ENCODE assay signal across 8 mouse cellular contexts in genomic region chr7:80191455-80191854, GRCm38 (mm10). TPM values are rescaled to one million over a fixed set of nuclear protein-coding genes. Genes with fewer than 3 reads are reported as not detected.
DNase-seq lines count a peak whose midpoint lies in the region; ATAC-seq and TF ChIP-seq lines count a peak whose summit lies in the region.

No protein-coding gene starts in this region.

- H3K27me3 ChIP-seq in G1E (ENCODE audit: insufficient read depth, low read length): no peaks in the 10 kb centered on the region
- H3K27me3 ChIP-seq in heart, embryonic 14.5 days (ENCODE audit: control insufficient read depth, insufficient read depth, low read length): no peaks in the 10 kb centered on the region

- H3K36me3 ChIP-seq in G1E (replicated peaks): peaks cover 5% of the 10 kb centered on the region
- H3K36me3 ChIP-seq in heart, embryonic 14.5 days (ENCODE audit: control insufficient read depth, insufficient read depth, low read length): no peaks in the 10 kb centered on the region

- peak overlapping the region; percentile 64 for H3K4me2 ChIP-seq in heart, embryonic 14.5 days (ENCODE audit: low read length)

- DNase-seq in A20 (ENCODE audit: low read depth, low spot score): peak; percentile 37
- DNase-seq in G1E (ENCODE audit: low spot score): peak; percentile 84
- peak; percentile 69 to 80 for DNase-seq in kidney, postnatal 4 days
- peak; percentile 48 for DNase-seq in thymus, postnatal 0 days (ENCODE audit: low spot score)
- DNase-seq in cerebellum, postnatal 36 days: no peak
- DNase-seq in cerebellum, adult 11 months: no peak

- peak overlapping the region; percentile 50 to 85; a peak in 3 of 4 replicates for H3K27ac ChIP-seq in heart, embryonic 14.5 days (replicated peaks in 1 of 2; ENCODE audit: control insufficient read depth in 1 of 2, insufficient read depth in 1 of 2, low read depth in 2 of 2, low read length in 2 of 2)

- H3K4me3 ChIP-seq in G1E (ENCODE audit: low read depth, low read length): peak overlapping the region; percentile 64; the same call in 1 of the 2 replicates
- no peak overlapping the region for H3K4me3 ChIP-seq in heart, embryonic 14.5 days (ENCODE audit: control insufficient read depth in 1 of 2, insufficient read depth in 1 of 2, low read depth in 1 of 2, low read length in 2 of 2)

- ATAC-seq in G1E (ENCODE audit: extremely low read depth, insufficient number of reproducible peaks, low FRiP score, poor library complexity, severe bottlenecking): peak; percentile 37; the same call in 1 of the 2 replicates
- ATAC-seq in heart, embryonic 14.5 days (ENCODE audit: insufficient number of reproducible peaks, insufficient read depth, low FRiP score, low read depth): no peak
- peak; percentile 55 for ATAC-seq in megakaryocyte-erythroid progenitor cell, adult 5-6 weeks (replicated peaks; ENCODE audit: low FRiP score, low TSS enrichment, poor library complexity, severe bottlenecking)

- 39% methylated on average over 5 of the region's 5 CpGs for whole genome bisulfite sequencing in heart, embryonic 14.5 days

- H3K9me3 ChIP-seq in G1E (replicated peaks): no peaks in the 10 kb centered on the region
- H3K9me3 ChIP-seq in heart, embryonic 14.5 days (ENCODE audit: control insufficient read depth, low read length): no peaks in the 10 kb centered on the region

- TF ChIP-seq CTCF in G1E (IDR thresholded peaks at IDR 0.05; ENCODE audit: low read depth, low read length): no peak

- peak overlapping the region; percentile 70 for H3K9ac ChIP-seq in heart, embryonic 14.5 days (ENCODE audit: low read length)

- H3K4me1 ChIP-seq in G1E (ENCODE audit: insufficient read depth, low read depth, low read length): peaks cover 88% of the 10 kb centered on the region
- peaks cover 21 to 43% of the 10 kb centered on the region in 2 experiments for H3K4me1 ChIP-seq in heart, embryonic 14.5 days (ENCODE audit: control insufficient read depth in 2 of 2, insufficient read depth in 2 of 2, low read length in 2 of 2)

RNA-seq across cellular contexts. Expression of gene Sema4b, which starts 4.8 kb away (rescaled TPM):
- total RNA-seq in G1E (2014; fragmentation: Nextera tagmentation) (35.6 and 69.0 TPM in 2 replicates), G1E (2017) (21.7 and 23.9 TPM in 2 replicates)
- 19.0 and 26.5 TPM in 2 replicates for polyA plus RNA-seq in G1E (2012)
- polyA plus RNA-seq in heart, embryonic 14.5 days (2014; fragmentation: Nextera tagmentation; extraction: Ambion mirVana): 11.8 and 12.4 TPM in 2 replicates
- 8.3 and 13.4 TPM in 2 replicates for total RNA-seq in megakaryocyte-erythroid progenitor cell, adult 5-6 weeks (2014; fragmentation: Nextera tagmentation)
- total RNA-seq in megakaryocyte-erythroid progenitor cell, adult 5-6 weeks (2017): 3.2 and 3.4 TPM in 2 replicates
- 16.8 and 20.9 TPM in 2 replicates for polyA plus RNA-seq in thymus, postnatal 0 days (2015; fragmentation: Nextera tagmentation; extraction: Ambion mirVana)

RNA-seq across cellular contexts. Expression of gene Cib1, which starts 41.2 kb away (rescaled TPM):
- total RNA-seq in G1E (2014; fragmentation: Nextera tagmentation) (35.2 and 44.2 TPM in 2 replicates), G1E (2017) (82.9 and 124 TPM in 2 replicates)
- 43.6 and 49.6 TPM in 2 replicates for polyA plus RNA-seq in G1E (2012)
- 56.1 and 57.6 TPM in 2 replicates for polyA plus RNA-seq in heart, embryonic 14.5 days (2014; fragmentation: Nextera tagmentation; extraction: Ambion mirVana)
- 65.7 and 67.1 TPM in 2 replicates for total RNA-seq in megakaryocyte-erythroid progenitor cell, adult 5-6 weeks (2014; fragmentation: Nextera tagmentation)
- total RNA-seq in megakaryocyte-erythroid progenitor cell, adult 5-6 weeks (2017): 28.8 and 42.4 TPM in 2 replicates
- polyA plus RNA-seq in thymus, postnatal 0 days (2015; fragmentation: Nextera tagmentation; extraction: Ambion mirVana): 186 and 189 TPM in 2 replicates

RNA-seq across cellular contexts. Expression of gene Gdpgp1, which starts 41.2 kb away (rescaled TPM):
- 10.2 and 14.1 TPM in 2 replicates for total RNA-seq in G1E (2014; fragmentation: Nextera tagmentation)
- 5.9 and 6.2 TPM in 2 replicates for total RNA-seq in G1E (2017)
- 3.7 and 3.8 TPM in 2 replicates for polyA plus RNA-seq in G1E (2012)
- 3.3 and 3.6 TPM in 2 replicates for polyA plus RNA-seq in heart, embryonic 14.5 days (2014; fragmentation: Nextera tagmentation; extraction: Ambion mirVana)
- 8.2 and 9.7 TPM in 2 replicates for total RNA-seq in megakaryocyte-erythroid progenitor cell, adult 5-6 weeks (2014; fragmentation: Nextera tagmentation)
- 2.7 and 4.7 TPM in 2 replicates for total RNA-seq in megakaryocyte-erythroid progenitor cell, adult 5-6 weeks (2017)
- 2.7 and 3.4 TPM in 2 replicates for polyA plus RNA-seq in thymus, postnatal 0 days (2015; fragmentation: Nextera tagmentation; extraction: Ambion mirVana)

RNA-seq across cellular contexts. Expression of gene Ttll13, which starts 54.7 kb away (rescaled TPM):
- total RNA-seq in G1E (2014; fragmentation: Nextera tagmentation): 1.5 and 3.7 TPM in 2 replicates
- 0.35 and 3.3 TPM in 2 replicates for total RNA-seq in G1E (2017)
- 0.13 and 0.26 TPM in 2 replicates for polyA plus RNA-seq in G1E (2012)
- polyA plus RNA-seq in heart, embryonic 14.5 days (2014; fragmentation: Nextera tagmentation; extraction: Ambion mirVana): 0.62 and 1.6 TPM in 2 replicates
- total RNA-seq in megakaryocyte-erythroid progenitor cell, adult 5-6 weeks (2014; fragmentation: Nextera tagmentation): not detected in 2 replicates
- total RNA-seq in megakaryocyte-erythroid progenitor cell, adult 5-6 weeks (2017): 0.11 and 1.9 TPM in 2 replicates
- polyA plus RNA-seq in thymus, postnatal 0 days (2015; fragmentation: Nextera tagmentation; extraction: Ambion mirVana): 0.44 and 0.70 TPM in 2 replicates

Comparison
In these comparisons a context has a peak if more than half of its experiments do, and no peak if none do; other contexts are left out.
1. DNase-seq: peak in A20 (single experiment), G1E (single experiment), kidney, postnatal 4 days (2 of 2) and thymus, postnatal 0 days (single experiment); none in cerebellum, postnatal 36 days (0 of 2) and cerebellum, adult 11 months (single experiment).